Mouse (Mus musculus): ENCODE results near the gene Gfi1b. TPM values are rescaled to one million over a fixed set of nuclear protein-coding genes. Genes with fewer than 3 reads are reported as not detected.

The Gfi1b gene
- total RNA-seq, 2 experiments from 2014 or later: 3.1 to 7.9 TPM

GRCm38 (mm10) chr2:28601720-28602590 lies 19.8 kb downstream of the Gfi1b start:
- DNase-seq (ENCODE audit: low spot score in 2 of 2): no peak

GRCm38 (mm10) chr2:28599569-28599900 lies 22.2 kb downstream of the Gfi1b start:
- no peak for DNase-seq (ENCODE audit: low spot score in 2 of 2)

- no peak for DNase-seq (ENCODE audit: low spot score in 2 of 2)
Measured at GRCm38 (mm10) chr2:28598692-28599568, 22.9 kb downstream of the Gfi1b start.

- no peak for DNase-seq (ENCODE audit: low spot score in 2 of 2)
Measured at GRCm38 (mm10) chr2:28597733-28598547, 23.8 kb downstream of the Gfi1b start.

- DNase-seq (ENCODE audit: low spot score in 2 of 2): no peak
Measured at GRCm38 (mm10) chr2:28596998-28597397, 24.8 kb downstream of the Gfi1b start.

GRCm38 (mm10) chr2:28596021-28596420 lies 25.8 kb downstream of the Gfi1b start:
- no peak for DNase-seq (ENCODE audit: low spot score in 2 of 2)

- peak; percentile 42 to 43 for DNase-seq (ENCODE audit: low spot score in 2 of 2)
Measured at GRCm38 (mm10) chr2:28592809-28593208, 29.0 kb downstream of the Gfi1b start.

GRCm38 (mm10) chr2:28591479-28591878 lies 30.3 kb downstream of the Gfi1b start:
- DNase-seq (ENCODE audit: low spot score in 2 of 2): no peak

- DNase-seq (ENCODE audit: low spot score in 2 of 2): no peak
Measured at GRCm38 (mm10) chr2:28588574-28588973, 33.2 kb downstream of the Gfi1b start.

GRCm38 (mm10) chr2:28585730-28586129 lies 36.1 kb downstream of the Gfi1b start:
- no peak for DNase-seq (ENCODE audit: low spot score in 2 of 2)

- peak; percentile 28 to 64 for DNase-seq (ENCODE audit: low spot score in 2 of 2)
Measured at GRCm38 (mm10) chr2:28585043-28585571, 36.7 kb downstream of the Gfi1b start.

GRCm38 (mm10) chr2:28583651-28584050 lies 38.1 kb downstream of the Gfi1b start, which contains the start of gene Gtf3c5:
TSS of gene Gtf3c5 (minus strand) at chr2:28583751.
- no peak for DNase-seq (ENCODE audit: low spot score in 2 of 2)

GRCm38 (mm10) chr2:28582647-28583353 lies 39.0 kb downstream of the Gfi1b start:
- DNase-seq (ENCODE audit: low spot score in 2 of 2): peak; percentile 74

GRCm38 (mm10) chr2:28578003-28578402 lies 43.8 kb downstream of the Gfi1b start:
- DNase-seq (ENCODE audit: low spot score in 2 of 2): no peak

- no peak for DNase-seq (ENCODE audit: low spot score in 2 of 2)
Measured at GRCm38 (mm10) chr2:28576815-28577214, 45.0 kb downstream of the Gfi1b start.

GRCm38 (mm10) chr2:28575341-28575740 lies 46.4 kb downstream of the Gfi1b start:
- no peak for DNase-seq (ENCODE audit: low spot score in 2 of 2)

GRCm38 (mm10) chr2:28569903-28570302 lies 51.9 kb downstream of the Gfi1b start:
- DNase-seq (ENCODE audit: low spot score in 2 of 2): no peak

GRCm38 (mm10) chr2:28566545-28566944 lies 55.2 kb downstream of the Gfi1b start:
- DNase-seq (ENCODE audit: low spot score in 2 of 2): no peak

- DNase-seq (ENCODE audit: low spot score in 2 of 2): no peak
Measured at GRCm38 (mm10) chr2:28564380-28564779, 57.4 kb downstream of the Gfi1b start.

GRCm38 (mm10) chr2:28563830-28564229 lies 58.0 kb downstream of the Gfi1b start:
- no peak for DNase-seq (ENCODE audit: low spot score in 2 of 2)
